Mouse (Mus musculus): Measurements from ENCODE around the gene Diaph2. TPM values are rescaled to one million over a fixed set of nuclear protein-coding genes. Genes with fewer than 3 reads are reported as not detected.
"Not testable (repeated sequence)": the region's sequence is repeated elsewhere in the genome, so short reads cannot be mapped to it uniquely, and the experiment has no call there.

Diaph2 gene
- polyA plus RNA-seq, 1 experiment, result 9.9 TPM

GRCm38 (mm10) chrX:130287032-130287431 is 537.5 kb downstream of the Diaph2 start:
- Histone ChIP-seq H3K4me3 (ENCODE audit: insufficient read depth, low read depth, low read length) (no peak overlapping the region), H3K27ac (replicated peaks; ENCODE audit: low read depth, low read length) (no peak overlapping the region), H3K4me1 (ENCODE audit: control insufficient read depth, insufficient read depth, insufficient read length, low read length) (no peaks in the 10 kb centered on the region)

DNA sequence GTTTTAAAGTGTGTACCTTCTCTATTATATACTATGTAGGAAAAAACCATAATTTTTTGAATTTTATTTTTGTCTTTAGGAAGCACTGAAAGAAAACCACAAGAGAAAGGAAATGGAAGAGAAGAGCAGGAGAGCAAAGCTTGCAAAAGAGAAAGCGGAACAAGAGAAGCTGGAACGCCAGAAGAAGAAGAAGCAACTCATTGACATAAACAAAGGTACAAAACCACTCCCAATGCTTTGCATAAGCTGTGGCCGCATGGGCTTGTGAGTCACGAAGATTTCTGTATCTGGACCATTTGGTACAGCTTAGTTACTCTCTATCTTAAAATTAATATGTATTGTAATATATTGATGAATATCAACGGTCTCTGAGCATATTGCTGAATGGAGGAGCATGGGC is 540.2 kb downstream of the Diaph2 start:
- Histone ChIP-seq H3K27ac (replicated peaks; ENCODE audit: low read depth, low read length) (no peak overlapping the region), H3K4me1 (ENCODE audit: control insufficient read depth, insufficient read depth, insufficient read length, low read length) (no peaks in the 10 kb centered on the region), H3K4me3 (ENCODE audit: insufficient read depth, low read depth, low read length) (no peak overlapping the region)

DNA sequence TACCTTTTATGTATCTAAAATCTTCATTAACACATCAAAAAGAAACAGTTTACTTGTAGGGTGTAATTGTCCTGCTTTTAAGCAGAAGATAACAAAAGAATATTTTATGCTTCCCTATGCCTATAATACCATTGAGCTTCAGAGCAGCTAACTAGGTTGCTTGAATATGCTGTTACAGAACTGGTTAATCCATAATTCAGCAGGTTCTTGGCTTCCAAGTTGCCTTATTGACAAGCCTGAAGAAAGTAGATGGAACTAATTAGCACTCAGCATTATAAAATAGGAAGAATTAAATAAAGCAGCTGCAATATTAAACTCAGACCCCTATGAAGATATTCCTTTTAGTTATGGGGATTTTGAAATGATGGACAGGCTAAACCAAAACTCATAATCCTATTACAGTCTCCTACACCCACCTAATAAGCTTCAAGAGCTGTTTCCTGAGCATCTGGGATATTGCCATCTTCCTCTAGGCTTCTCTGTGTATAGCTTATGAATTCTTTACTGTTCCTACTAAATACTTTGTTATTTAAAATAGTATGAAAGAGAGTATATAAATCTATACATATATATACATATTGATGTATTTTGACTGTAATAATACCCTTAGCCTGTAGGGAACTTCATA is 601.4 kb downstream of the Diaph2 start:
- H3K27ac ChIP-seq (replicated peaks; ENCODE audit: low read depth, low read length), result no peak overlapping the region
- no peaks in the 10 kb centered on the region for H3K4me1 ChIP-seq (ENCODE audit: control insufficient read depth, insufficient read depth, insufficient read length, low read length)
- no peak overlapping the region for H3K4me3 ChIP-seq (ENCODE audit: insufficient read depth, low read depth, low read length)

- Histone ChIP-seq H3K4me3 (ENCODE audit: insufficient read depth, low read depth, low read length) (no peak overlapping the region), H3K4me1 (ENCODE audit: control insufficient read depth, insufficient read depth, insufficient read length, low read length) (no peaks in the 10 kb centered on the region), H3K27ac (replicated peaks; ENCODE audit: low read depth, low read length) (no peak overlapping the region)
These were observed 601.9 kb downstream of the Diaph2 start for GRCm38 (mm10) chrX:130351480-130351879.

DNA sequence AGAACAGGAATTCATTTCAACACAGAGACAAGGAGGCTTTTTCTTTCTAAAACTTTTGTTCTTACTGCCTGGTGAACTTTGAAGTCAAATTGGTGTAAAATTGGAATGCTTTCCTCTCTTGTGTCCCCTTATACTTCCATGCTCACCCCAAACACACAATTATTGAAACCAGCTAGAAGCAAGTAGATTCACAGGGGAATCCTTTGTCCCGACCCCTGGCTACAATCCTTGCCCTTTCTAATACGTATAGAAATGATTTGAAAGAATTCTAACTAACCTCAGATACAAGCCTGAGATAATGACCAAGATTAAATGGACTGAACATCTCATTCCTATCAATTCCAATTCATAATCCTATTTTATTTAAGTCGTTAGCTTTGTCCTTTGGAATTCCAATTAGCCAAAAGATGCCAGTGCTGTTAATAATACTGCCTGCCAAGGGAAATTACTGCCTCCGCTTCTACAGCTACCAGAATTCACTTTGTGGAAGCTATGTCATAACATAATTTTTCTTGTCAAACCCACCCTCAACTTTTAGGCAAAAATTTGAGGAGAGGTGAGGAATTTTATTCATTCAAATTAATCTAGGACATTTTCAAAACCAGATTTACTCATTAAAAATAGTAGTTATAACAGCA is 644.1 kb downstream of the Diaph2 start:
- no peak overlapping the region for H3K27ac ChIP-seq (replicated peaks; ENCODE audit: low read depth, low read length)
- no peak overlapping the region for H3K4me3 ChIP-seq (ENCODE audit: insufficient read depth, low read depth, low read length)
- no peaks in the 10 kb centered on the region for H3K4me1 ChIP-seq (ENCODE audit: control insufficient read depth, insufficient read depth, insufficient read length, low read length)

- Histone ChIP-seq H3K27ac (replicated peaks; ENCODE audit: low read depth, low read length) (no peak overlapping the region), H3K4me1 (ENCODE audit: control insufficient read depth, insufficient read depth, insufficient read length, low read length) (no peaks in the 10 kb centered on the region), H3K4me3 (ENCODE audit: insufficient read depth, low read depth, low read length) (no peak overlapping the region)
These were observed 653.7 kb downstream of the Diaph2 start for GRCm38 (mm10) chrX:130403214-130403613.

DNA sequence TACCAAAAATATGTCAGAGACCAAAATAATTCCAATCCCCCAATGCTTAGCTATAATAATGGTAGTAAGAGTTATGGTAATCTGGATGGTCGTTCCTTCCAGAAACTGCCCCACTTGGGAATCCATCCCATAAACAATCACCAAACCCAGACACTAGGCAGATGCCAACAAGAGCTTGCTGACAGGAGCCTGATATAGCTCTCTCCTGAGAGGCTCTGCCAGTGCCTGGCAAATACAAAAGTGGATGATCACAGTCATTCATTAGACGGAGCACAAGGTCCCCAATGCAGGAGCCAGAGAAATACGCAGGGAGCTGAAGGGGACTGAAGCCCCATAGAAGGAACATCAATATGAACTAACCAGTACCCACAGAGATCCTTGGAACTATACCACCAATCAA is 657.9 kb downstream of the Diaph2 start:
- H3K4me1 ChIP-seq (ENCODE audit: control insufficient read depth, insufficient read depth, insufficient read length, low read length); H3K27ac ChIP-seq (replicated peaks; ENCODE audit: low read depth, low read length); H3K4me3 ChIP-seq (ENCODE audit: insufficient read depth, low read depth, low read length): not testable (repeated sequence)

DNA sequence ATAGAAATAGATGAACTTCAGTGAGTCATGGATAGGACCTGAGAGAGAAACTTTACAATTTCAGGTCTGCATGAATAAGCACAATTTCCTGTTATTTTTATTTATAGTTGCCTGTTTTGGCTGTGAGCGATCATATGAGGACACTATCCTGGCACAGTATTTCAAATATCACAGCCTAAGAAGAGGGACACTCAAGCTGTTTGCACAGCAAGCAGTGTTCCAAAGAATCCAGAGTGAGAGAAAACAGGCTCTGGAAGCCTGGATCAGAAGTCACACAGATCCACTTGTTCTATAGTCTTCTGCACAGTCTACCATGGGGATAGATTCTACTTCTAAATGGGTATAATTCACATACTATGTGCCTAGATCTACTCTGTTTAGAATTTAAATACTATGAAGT is 659.4 kb downstream of the Diaph2 start:
- Histone ChIP-seq H3K4me1 (ENCODE audit: control insufficient read depth, insufficient read depth, insufficient read length, low read length) (no peaks in the 10 kb centered on the region), H3K4me3 (ENCODE audit: insufficient read depth, low read depth, low read length) (no peak overlapping the region), H3K27ac (replicated peaks; ENCODE audit: low read depth, low read length) (no peak overlapping the region)

- H3K27ac ChIP-seq (replicated peaks; ENCODE audit: low read depth, low read length), result no peak overlapping the region
- no peak overlapping the region for H3K4me3 ChIP-seq (ENCODE audit: insufficient read depth, low read depth, low read length)
- no peaks in the 10 kb centered on the region for H3K4me1 ChIP-seq (ENCODE audit: control insufficient read depth, insufficient read depth, insufficient read length, low read length)
These were observed 673.6 kb downstream of the Diaph2 start for GRCm38 (mm10) chrX:130423134-130423533.

DNA sequence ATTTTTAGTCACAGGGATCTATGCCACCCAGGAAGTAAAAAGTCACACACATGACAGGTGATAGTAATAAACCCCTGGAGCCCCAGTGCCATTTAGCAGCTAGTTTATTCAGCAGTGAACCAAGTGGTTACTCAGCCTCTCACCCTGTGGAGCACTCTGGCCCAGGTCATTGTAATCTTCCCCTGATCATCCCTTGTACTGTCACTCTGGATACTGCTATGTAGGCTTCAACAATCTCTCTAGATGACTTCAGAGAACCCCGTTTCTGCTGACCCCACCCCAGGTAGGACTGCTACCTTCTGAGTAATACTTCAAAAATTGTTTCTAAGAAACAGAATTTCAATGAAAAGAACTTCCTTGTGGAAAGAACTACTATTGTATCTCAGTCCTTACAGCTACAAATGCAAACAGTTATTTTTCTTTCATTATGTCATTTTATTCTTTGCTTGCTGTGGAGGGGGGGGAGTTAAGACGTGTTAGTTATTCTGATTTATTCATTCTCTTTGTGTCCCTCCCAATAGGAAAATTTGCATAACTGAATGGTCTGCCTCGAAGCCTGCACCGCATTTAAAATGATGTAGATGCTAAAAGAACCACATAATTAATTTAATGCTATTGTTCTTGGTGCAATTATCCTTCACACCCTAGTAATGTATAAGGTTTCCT is 702.4 kb downstream of the Diaph2 start:
- Histone ChIP-seq H3K4me3 (ENCODE audit: insufficient read depth, low read depth, low read length) (no peak overlapping the region), H3K4me1 (ENCODE audit: control insufficient read depth, insufficient read depth, insufficient read length, low read length) (no peaks in the 10 kb centered on the region), H3K27ac (replicated peaks; ENCODE audit: low read depth, low read length) (no peak overlapping the region)

GRCm38 (mm10) chrX:130452488-130452823 is 702.9 kb downstream of the Diaph2 start:
- no peak overlapping the region for H3K4me3 ChIP-seq (ENCODE audit: insufficient read depth, low read depth, low read length)
- no peaks in the 10 kb centered on the region for H3K4me1 ChIP-seq (ENCODE audit: control insufficient read depth, insufficient read depth, insufficient read length, low read length)
- no peak overlapping the region for H3K27ac ChIP-seq (replicated peaks; ENCODE audit: low read depth, low read length)

- H3K4me1 ChIP-seq (ENCODE audit: control insufficient read depth, insufficient read depth, insufficient read length, low read length), result no peaks in the 10 kb centered on the region
- H3K4me3 ChIP-seq (ENCODE audit: insufficient read depth, low read depth, low read length), result no peak overlapping the region
- no peak overlapping the region for H3K27ac ChIP-seq (replicated peaks; ENCODE audit: low read depth, low read length)
These were observed 723.6 kb downstream of the Diaph2 start for GRCm38 (mm10) chrX:130473133-130473532.

GRCm38 (mm10) chrX:130480877-130481276 is 731.3 kb downstream of the Diaph2 start:
- H3K4me1 ChIP-seq (ENCODE audit: control insufficient read depth, insufficient read depth, insufficient read length, low read length), result no peaks in the 10 kb centered on the region
- H3K27ac ChIP-seq (replicated peaks; ENCODE audit: low read depth, low read length), result no peak overlapping the region
- no peak overlapping the region for H3K4me3 ChIP-seq (ENCODE audit: insufficient read depth, low read depth, low read length)

DNA sequence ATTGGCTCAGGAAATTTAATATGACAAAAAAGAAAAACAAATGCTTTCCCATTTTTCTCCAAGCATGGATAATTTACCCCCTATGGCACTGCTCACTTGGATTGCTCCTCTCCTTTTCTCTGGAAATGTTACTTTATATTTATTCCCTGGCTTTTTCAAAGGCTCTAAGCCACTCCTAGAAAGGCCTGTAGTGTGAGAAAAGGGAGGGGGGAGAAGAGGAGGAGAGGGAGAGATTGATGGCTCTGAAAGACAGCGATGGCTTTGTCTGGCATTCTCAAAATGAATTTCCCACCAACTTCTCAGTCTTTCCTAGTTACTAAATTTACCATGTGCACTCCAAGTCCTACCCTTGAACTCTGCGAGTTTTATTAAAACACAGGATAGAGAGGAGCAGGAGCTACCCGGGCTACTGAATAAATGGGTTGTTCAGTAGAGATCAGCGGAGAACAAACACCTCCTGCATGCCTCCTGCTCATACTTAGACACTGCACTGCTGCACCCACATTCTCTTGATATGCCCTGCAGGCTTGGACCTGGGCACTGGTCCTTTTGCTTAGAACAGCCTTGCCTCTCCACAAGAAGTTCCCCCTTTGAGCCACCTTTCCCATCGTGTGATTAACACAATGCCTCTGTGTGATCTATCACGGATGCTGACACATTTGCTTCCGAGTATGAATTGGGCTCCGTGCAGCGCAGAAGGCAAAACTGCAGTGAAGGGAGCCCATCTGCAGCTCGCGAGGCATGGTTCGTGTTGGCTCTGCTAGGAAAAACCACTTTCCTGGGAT is 753.3 kb downstream of the Diaph2 start:
- no peak overlapping the region for H3K4me3 ChIP-seq (ENCODE audit: insufficient read depth, low read depth, low read length)

DNA sequence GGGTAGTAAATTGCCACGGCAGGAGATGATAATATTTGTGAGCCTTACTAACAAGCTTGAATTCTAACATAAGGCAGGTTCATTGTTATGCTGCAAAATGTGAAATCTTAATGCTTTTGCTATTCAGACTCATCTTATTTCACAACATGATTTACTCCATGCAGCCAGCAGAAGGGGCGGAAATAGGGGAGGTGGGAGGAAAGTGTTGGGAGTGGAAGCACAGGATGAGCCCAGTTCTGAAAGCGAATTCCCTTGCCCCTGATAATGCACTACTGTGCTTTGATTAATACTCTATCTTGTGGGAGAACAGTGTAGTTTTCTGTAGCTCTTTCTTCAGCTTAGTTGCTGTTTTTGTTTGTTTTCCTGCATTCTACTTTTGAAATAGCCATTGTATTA is 753.9 kb downstream of the Diaph2 start:
- Histone ChIP-seq H3K4me3 (ENCODE audit: insufficient read depth, low read depth, low read length) (no peak overlapping the region), H3K4me1 (ENCODE audit: control insufficient read depth, insufficient read depth, insufficient read length, low read length) (no peaks in the 10 kb centered on the region), H3K27ac (replicated peaks; ENCODE audit: low read depth, low read length) (no peak overlapping the region)

More for the DNA sequence above, 753.3 kb downstream of the Diaph2 start:
- Histone ChIP-seq H3K27ac (replicated peaks; ENCODE audit: low read depth, low read length) (no peak overlapping the region), H3K4me1 (ENCODE audit: control insufficient read depth, insufficient read depth, insufficient read length, low read length) (no peaks in the 10 kb centered on the region)
